Mouse (Mus musculus) myocyte (in vitro differentiated cells): ENCODE results near the gene Slc29a2. TPM values are rescaled to one million over a fixed set of nuclear protein-coding genes. Genes with fewer than 3 reads are reported as not detected.

ENCODE experiments used
- H3K27me3 ChIP-seq: one replicate; pipeline ENCODE4 v1.6.1; 2011; ENCODE audit not compliant: control insufficient read depth, insufficient read depth, insufficient read length
- H3K36me3 ChIP-seq: one replicate; pipeline ENCODE4 v1.6.1; 2011; ENCODE audit not compliant: control insufficient read depth, insufficient read depth
- H3K4me2 ChIP-seq: one replicate; pipeline ENCODE4 v1.6.1; 2011; ENCODE audit warnings: low read depth, control low read depth
- H3K4me3 ChIP-seq: one replicate; pipeline ENCODE4 v1.5.1; 2011; ENCODE audit warnings: mild to moderate bottlenecking, control low read depth, moderate library complexity
- H3K79me2 ChIP-seq: one replicate; pipeline ENCODE4 v1.6.1; 2011; ENCODE audit not compliant: control insufficient read depth, insufficient read depth
- H3ac ChIP-seq: one replicate; pipeline ENCODE4 v1.6.1; 2011; ENCODE audit not compliant: control insufficient read depth, insufficient read length
- CEBPB ChIP-seq: IDR thresholded peaks from 2 replicates; pipeline ENCODE4 v1.6.1; 2011; ENCODE audit warnings: mild to moderate bottlenecking, moderate library complexity; ENCODE audit not compliant: poor library complexity, insufficient read depth, severe bottlenecking
- E2F4 ChIP-seq: IDR thresholded peaks from one replicate; pipeline ENCODE4 v1.6.1; 2011; ENCODE audit warnings: mild to moderate bottlenecking, control low read depth, moderate library complexity; ENCODE audit not compliant: insufficient read depth
- MAX ChIP-seq: IDR thresholded peaks from one replicate; pipeline ENCODE4 v1.6.1; 2011; ENCODE audit warnings: low read depth, mild to moderate bottlenecking, control low read depth
- MYOD1 ChIP-seq, 3 experiments: IDR thresholded peaks; one replicate each; pipeline ENCODE4 v1.6.1; 2011; ENCODE audit warnings: control low read depth in 2 of 3, low read depth in 2 of 3, mild to moderate bottlenecking in 2 of 3, moderate library complexity in 1 of 3; ENCODE audit not compliant: insufficient read length in 2 of 3, control insufficient read depth in 1 of 3
- MYOG ChIP-seq, 3 experiments: IDR thresholded peaks; one replicate each; pipeline ENCODE4 v1.6.1; 2011; ENCODE audit warnings: control low read depth in 2 of 3, low read depth in 2 of 3, mild to moderate bottlenecking in 2 of 3; ENCODE audit not compliant: insufficient read length in 2 of 3, control insufficient read depth in 1 of 3, insufficient read depth in 1 of 3
- POLR2A ChIP-seq: IDR thresholded peaks from one replicate; pipeline ENCODE4 v1.6.1; 2011; ENCODE audit warnings: low read depth, mild to moderate bottlenecking, control low read depth, moderate library complexity; ENCODE audit not compliant: insufficient read length
- POLR2AphosphoS2 ChIP-seq: IDR thresholded peaks from one replicate; pipeline ENCODE4 v1.6.1; 2011; ENCODE audit warnings: low read depth, control low read depth; ENCODE audit not compliant: insufficient read length
- REST ChIP-seq: IDR thresholded peaks from one replicate; pipeline ENCODE4 v1.6.1; 2011; ENCODE audit warnings: mild to moderate bottlenecking, control low read depth, moderate library complexity; ENCODE audit not compliant: insufficient read depth, insufficient read length
- SRF ChIP-seq: IDR thresholded peaks from one replicate; pipeline ENCODE4 v1.6.1; 2011; ENCODE audit warnings: low read depth; ENCODE audit not compliant: control insufficient read depth, insufficient read length
- TCF12 ChIP-seq: IDR thresholded peaks from one replicate; pipeline ENCODE4 v1.6.1; 2011; ENCODE audit warnings: mild to moderate bottlenecking, control low read depth; ENCODE audit not compliant: poor library complexity, insufficient read depth, severe bottlenecking
- TCF3 ChIP-seq: IDR thresholded peaks from one replicate; pipeline ENCODE4 v1.6.1; 2011; ENCODE audit warnings: low read depth, control low read depth; ENCODE audit not compliant: insufficient read length
- USF1 ChIP-seq: IDR thresholded peaks from one replicate; pipeline ENCODE4 v1.6.1; 2011; ENCODE audit warnings: low read depth, mild to moderate bottlenecking, control low read depth, moderate library complexity
- polyA plus RNA-seq: library from polyadenylated mRNA; unstranded; fragments of >200 nt; fragmentation: generic; extraction: Trizol; gene quantifications from one replicate; pipeline ENCODE4 v1.2.1, GENCODE M21; 2012; ENCODE audit warnings: missing spikeins

The Slc29a2 gene
- polyA plus RNA-seq, 1 experiment, result 8.7 TPM

DNA sequence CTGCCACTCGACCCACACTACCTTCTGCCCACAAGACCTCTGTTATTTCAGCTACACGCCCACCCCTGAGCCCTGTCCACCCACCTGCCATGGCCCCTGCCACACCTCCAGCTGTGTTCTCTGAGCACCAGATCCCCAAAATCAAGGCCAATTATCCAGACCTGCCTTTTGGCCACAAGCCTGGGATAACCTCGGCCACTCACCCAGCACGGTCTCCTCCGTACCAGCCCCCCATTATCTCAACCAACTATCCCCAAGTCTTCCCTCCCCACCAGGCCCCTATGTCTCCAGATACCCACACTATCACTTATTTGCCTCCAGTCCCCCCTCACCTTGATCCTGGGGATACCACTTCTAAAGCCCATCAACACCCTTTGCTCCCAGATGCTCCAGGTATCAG lies 45.8 kb downstream of the Slc29a2 start:
- Histone ChIP-seq H3K4me3 (no peak overlapping the region), H3K36me3 (no peaks in the 10 kb centered on the region), H3ac (no peak overlapping the region), H3K4me2 (no peak overlapping the region), H3K79me2 (no peaks in the 10 kb centered on the region), H3K27me3 (no peaks in the 10 kb centered on the region)
- TF ChIP-seq REST, result no peak
- TF ChIP-seq CEBPB, result no peak
- no peak for TF ChIP-seq E2F4
- TF ChIP-seq TCF12, result no peak
- no peak for TF ChIP-seq SRF
- TF ChIP-seq POLR2AphosphoS2, result no peak
- no peak for TF ChIP-seq POLR2A
- no peak for TF ChIP-seq MAX
- no peak for TF ChIP-seq MYOG (IDR thresholded peaks at IDR 0.05; ENCODE audit: control insufficient read depth in 1 of 3, insufficient read depth in 1 of 3, insufficient read length in 2 of 3, low read depth in 2 of 3)
- no peak for TF ChIP-seq USF1
- no peak for TF ChIP-seq MYOD1 (IDR thresholded peaks at IDR 0.05; ENCODE audit: control insufficient read depth in 1 of 3, insufficient read length in 2 of 3, low read depth in 2 of 3)
- no peak for TF ChIP-seq TCF3

DNA sequence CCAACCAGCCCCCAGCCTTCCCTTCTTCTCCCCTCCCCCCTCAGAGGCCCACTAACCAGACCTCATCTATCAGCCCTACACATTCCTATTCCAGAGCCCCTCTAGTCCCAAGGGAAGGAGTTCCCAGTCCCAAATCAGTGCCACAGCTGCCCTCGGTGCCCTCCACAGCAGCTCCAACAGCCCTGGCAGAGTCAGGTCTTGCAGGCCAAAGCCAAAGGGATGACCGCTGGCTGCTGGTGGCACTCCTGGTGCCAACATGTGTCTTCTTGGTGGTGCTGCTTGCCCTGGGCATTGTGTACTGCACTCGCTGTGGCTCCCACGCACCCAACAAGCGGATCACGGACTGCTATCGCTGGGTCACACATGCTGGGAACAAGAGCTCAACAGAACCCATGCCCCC lies 46.3 kb downstream of the Slc29a2 start:
- Histone ChIP-seq H3K4me3 (no peak overlapping the region), H3ac (no peak overlapping the region), H3K4me2 (no peak overlapping the region), H3K79me2 (no peaks in the 10 kb centered on the region), H3K36me3 (no peaks in the 10 kb centered on the region), H3K27me3 (no peaks in the 10 kb centered on the region)
- TF ChIP-seq E2F4 (no peak), POLR2A (no peak), REST (no peak), TCF3 (no peak), POLR2AphosphoS2 (no peak), SRF (no peak), TCF12 (no peak), CEBPB (no peak), MYOD1 (IDR thresholded peaks at IDR 0.05; ENCODE audit: control insufficient read depth in 1 of 3, insufficient read length in 2 of 3, low read depth in 2 of 3) (no peak), USF1 (no peak), MYOG (IDR thresholded peaks at IDR 0.05; ENCODE audit: control insufficient read depth in 1 of 3, insufficient read depth in 1 of 3, insufficient read length in 2 of 3, low read depth in 2 of 3) (no peak), MAX (no peak)

DNA sequence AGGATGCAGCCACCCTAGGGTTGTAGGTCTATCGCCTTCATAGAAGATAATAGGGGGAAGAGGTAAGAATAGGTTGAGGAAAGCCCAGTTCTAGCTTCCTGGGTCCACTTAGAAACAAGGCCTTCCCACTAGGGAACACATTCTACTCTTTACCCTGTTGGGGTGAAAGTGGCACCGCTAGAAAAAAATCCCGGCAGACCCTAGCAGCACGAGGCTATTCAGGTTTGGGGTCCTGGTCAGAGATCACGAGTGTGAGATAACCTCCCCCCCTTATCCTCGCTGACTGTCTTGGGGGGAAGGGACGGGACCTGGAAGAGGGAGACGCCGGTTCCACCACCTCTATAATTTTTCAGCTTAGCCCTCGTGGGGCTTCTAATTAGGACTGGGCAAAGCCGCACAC lies 47.4 kb downstream of the Slc29a2 start:
- no peaks in the 10 kb centered on the region for H3K36me3 ChIP-seq
- peak overlapping the region; percentile 29 for H3K4me3 ChIP-seq
- no peaks in the 10 kb centered on the region for H3K27me3 ChIP-seq
- TF ChIP-seq TCF12 (no peak), MYOG (IDR thresholded peaks at IDR 0.05; ENCODE audit: control insufficient read depth in 1 of 3, insufficient read depth in 1 of 3, insufficient read length in 2 of 3, low read depth in 2 of 3) (no peak), MAX (no peak), POLR2AphosphoS2 (no peak), SRF (no peak), POLR2A (no peak), CEBPB (no peak), MYOD1 (IDR thresholded peaks at IDR 0.05; ENCODE audit: control insufficient read depth in 1 of 3, insufficient read length in 2 of 3, low read depth in 2 of 3) (no peak), REST (no peak), USF1 (no peak), TCF3 (no peak), E2F4 (no peak)
- no peaks in the 10 kb centered on the region for H3K79me2 ChIP-seq
- H3ac ChIP-seq, result no peak overlapping the region
- H3K4me2 ChIP-seq, result peak overlapping the region; percentile 97

DNA sequence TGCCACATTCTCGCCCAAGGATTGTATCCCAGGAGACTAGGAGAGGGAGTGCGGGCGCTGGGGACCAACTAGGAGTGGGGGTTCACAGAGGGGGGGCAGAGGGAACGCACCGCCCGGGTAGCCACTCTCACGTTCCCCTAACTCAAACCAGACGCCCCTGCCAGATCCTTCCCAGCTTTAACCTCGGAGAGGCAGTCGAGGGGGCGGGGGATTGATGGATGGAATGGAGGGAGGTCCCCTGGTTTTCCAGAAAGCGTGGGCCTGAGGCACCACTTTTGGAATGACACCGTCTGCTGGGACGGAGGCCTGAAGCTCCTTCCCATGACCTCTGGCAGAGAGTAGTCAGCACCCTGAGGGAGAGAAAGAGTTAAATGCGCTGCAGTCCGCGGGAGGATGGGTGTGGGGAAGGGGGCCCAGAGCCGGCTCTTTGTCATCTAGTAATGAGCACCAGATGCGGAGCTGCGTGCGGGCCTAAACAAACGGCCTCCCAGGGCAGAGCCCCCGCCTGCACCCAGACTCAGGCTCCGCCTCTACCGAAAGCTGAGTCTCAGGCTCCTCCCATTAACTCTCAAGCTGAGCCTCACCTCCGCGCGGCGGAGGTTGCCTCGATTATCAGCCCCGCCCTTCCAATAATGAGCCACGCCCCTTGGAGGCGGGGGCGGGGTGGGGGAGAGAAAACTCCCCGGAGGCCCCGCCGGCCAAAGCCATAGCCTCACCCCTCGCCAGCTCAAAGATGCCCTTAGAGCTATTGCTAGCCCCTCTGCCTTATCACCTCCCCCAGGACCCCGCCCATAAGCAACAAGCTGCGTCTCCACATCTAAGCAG lies 48.1 kb downstream of the Slc29a2 start:
- H3K79me2 ChIP-seq, result no peaks in the 10 kb centered on the region
- TF ChIP-seq REST (no peak), POLR2AphosphoS2 (no peak), MYOG (IDR thresholded peaks at IDR 0.05; ENCODE audit: control insufficient read depth in 1 of 3, insufficient read depth in 1 of 3, insufficient read length in 2 of 3, low read depth in 2 of 3) (no peak), MYOD1 (IDR thresholded peaks at IDR 0.05; ENCODE audit: control insufficient read depth in 1 of 3, insufficient read length in 2 of 3, low read depth in 2 of 3) (no peak), POLR2A (peak; percentile 33), SRF (no peak), CEBPB (no peak), MAX (no peak)
- H3K4me2 ChIP-seq, result peak overlapping the region; percentile 97
- H3K4me3 ChIP-seq, result peak overlapping the region; percentile 29
- H3K27me3 ChIP-seq, result no peaks in the 10 kb centered on the region
- H3ac ChIP-seq, result no peak overlapping the region
- H3K36me3 ChIP-seq, result no peaks in the 10 kb centered on the region
